Mouse (Mus musculus) stomach, postnatal 0 days (tissue): ENCODE measurements at regions not wholly inside any gene's neighbourhood (a gene's known extent, or its start where the extent isn't known, plus 50 kb on each side); places are given as distances from the start of the nearest gene placed in this dataset.

Experiments used
- CTCF ChIP-seq: IDR thresholded peaks from 2 replicates; pipeline ENCODE4 v1.5.1; 2016; ENCODE audit warnings: antibody characterized with exemption, low read depth, mild to moderate bottlenecking, moderate library complexity
- EP300 ChIP-seq: optimal IDR thresholded peaks from 2 replicates; pipeline ENCODE3; 2016; ENCODE audit warnings: antibody characterized with exemption

- TF ChIP-seq CTCF (no peak), EP300 (no peak)
Observed at GRCm38 (mm10) chr16:29799250-29799649, 220.1 kb downstream of the Opa1 start.
